Mouse (Mus musculus) central nervous system, embryonic 11.5 days (tissue): ENCODE results near the gene Olfr262. TPM values are rescaled to one million over a fixed set of nuclear protein-coding genes. Genes with fewer than 3 reads are reported as not detected.

ENCODE experiments used
- polyA plus RNA-seq: library from polyadenylated mRNA; depleted of rRNA; stranded (reverse); fragments of >200 nt; gene quantifications from 2 replicates; pipeline ENCODE4 v1.2.3, GENCODE M21; 2012; rRNA removed

The Olfr262 gene
- polyA plus RNA-seq: not detected in 2 replicates

GRCm38 (mm10) chr19:12241559-12241958, at the start of gene Olfr262:
Gene Olfr262 (minus strand): TSS chr19:12241659.

DNA sequence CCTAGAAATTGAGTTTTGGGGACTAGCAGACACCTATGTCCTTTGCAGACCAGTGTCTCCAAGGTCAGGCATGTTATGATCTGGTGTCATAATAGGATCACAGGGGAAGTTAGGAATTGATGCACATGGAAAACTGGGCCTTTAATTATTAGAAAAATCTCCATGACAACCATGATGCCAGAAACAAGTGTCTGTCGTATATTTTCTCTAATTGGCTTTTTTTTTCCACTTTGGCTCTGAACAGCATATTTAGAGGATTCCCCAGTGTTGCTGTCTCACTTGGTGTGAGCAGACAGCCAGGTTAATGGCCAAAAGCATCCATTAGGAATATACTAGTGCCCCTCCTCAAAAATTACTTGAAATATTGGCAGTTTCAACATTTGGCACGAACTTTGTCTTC, 38.1 kb upstream of the Olfr262 start, which contains the start of gene Olfr1434:
Olfr1434 (plus strand) TSS at position 301 of the 400 bp plus-strand sequence.

GRCm38 (mm10) chr19:12260732-12261131, 19.3 kb upstream of the Olfr262 start, which contains the start of gene Olfr235:
Gene Olfr235 (plus strand): TSS chr19:12261032.

GRCm38 (mm10) chr19:12232496-12232895, 9.0 kb downstream of the Olfr262 start, which contains the start of gene Olfr1432:
Gene Olfr1432 (minus strand): TSS chr19:12232596.

GRCm38 (mm10) chr19:12200334-12200733, 41.1 kb downstream of the Olfr262 start, which contains the start of gene Olfr1431:
Gene Olfr1431 (plus strand): TSS chr19:12200634.

Other genes with a start within 250 kb of the Olfr262 start
- gene Olfr1423, start 200.3 kb downstream of the Olfr262 start, polyA plus RNA-seq: 0.01 TPM in 1 of 2 replicates, not detected in the other
- gene Olfr1424, start 179.0 kb downstream of the Olfr262 start, polyA plus RNA-seq: not detected in 2 replicates
- gene Olfr1425, start 163.9 kb downstream of the Olfr262 start, polyA plus RNA-seq: not detected in 2 replicates
- not detected in 2 replicates for gene Olfr1426, start 149.6 kb downstream of the Olfr262 start, polyA plus RNA-seq
- gene Olfr1427, start 138.3 kb downstream of the Olfr262 start, polyA plus RNA-seq: not detected in 2 replicates
- gene Olfr1428, start 125.8 kb downstream of the Olfr262 start, polyA plus RNA-seq: not detected in 2 replicates
- gene Olfr76, start 118.5 kb downstream of the Olfr262 start, polyA plus RNA-seq: not detected in 2 replicates
- gene Olfr1555-ps1, start 71.5 kb downstream of the Olfr262 start, polyA plus RNA-seq: not detected in 2 replicates
- not detected in 2 replicates for gene Olfr1431, start 41.0 kb downstream of the Olfr262 start, polyA plus RNA-seq
- gene Olfr1432, start 9.1 kb downstream of the Olfr262 start, polyA plus RNA-seq: not detected in 2 replicates
- not detected in 2 replicates for gene Olfr235, start 19.4 kb upstream of the Olfr262 start, polyA plus RNA-seq
- gene Olfr1434, start 38.2 kb upstream of the Olfr262 start, polyA plus RNA-seq: not detected in 2 replicates
- not detected in 2 replicates for gene Olfr1436, start 57.5 kb upstream of the Olfr262 start, polyA plus RNA-seq
- not detected in 2 replicates for gene Olfr1437, start 83.4 kb upstream of the Olfr262 start, polyA plus RNA-seq
- gene Olfr1438-ps1, start 94.3 kb upstream of the Olfr262 start, polyA plus RNA-seq: not detected in 2 replicates
- gene Olfr1440, start 145.6 kb upstream of the Olfr262 start, polyA plus RNA-seq: not detected in 2 replicates
- gene Olfr1441, start 175.8 kb upstream of the Olfr262 start, polyA plus RNA-seq: not detected in 2 replicates
- gene Pfpl, start 186.2 kb upstream of the Olfr262 start, polyA plus RNA-seq: not detected in 2 replicates
- gene Mpeg1, start 219.1 kb upstream of the Olfr262 start, polyA plus RNA-seq: 1.5 and 1.7 TPM in 2 replicates